20 mouse cellular contexts compared by ENCODE assay signal in genomic region chr2:103578663-103579213, GRCm38 (mm10). TPM values are rescaled to one million over a fixed set of nuclear protein-coding genes. Genes with fewer than 3 reads are reported as not detected.
DNase-seq lines count a peak whose midpoint lies in the region; ATAC-seq and TF ChIP-seq lines count a peak whose summit lies in the region.
"Had no signal": no experiment of that assay in that cellular context is flagged by ENCODE, and none has a peak within 500 bp of the region (broad histone marks: within the 10 kb centered on the region; RNA-seq: fewer than 3 reads in every experiment).

No protein-coding gene starts in this region.

- peak overlapping the region; percentile 72 for H3K27ac ChIP-seq in heart, embryonic 10.5 days
- 0 out of 2 replicates have a peak overlapping the region, but pooled peaks have one; percentile 42 for H3K27ac ChIP-seq in limb, embryonic 12.5 days
- no peak overlapping the region for H3K27ac ChIP-seq in limb, embryonic 10.5 days
- H3K27ac ChIP-seq in heart, postnatal 0 days (ENCODE audit: low read depth), result peak overlapping the region; percentile 91
- peak overlapping the region; percentile 60; the same call in 1 of the 2 replicates for H3K27ac ChIP-seq in liver, embryonic 16.5 days (ENCODE audit: low read length)
- H3K27ac ChIP-seq: hindbrain, embryonic 15.5 days; intestine, embryonic 15.5 days; left cerebral cortex, adult 2 months; midbrain, embryonic 15.5 days; neural tube, embryonic 15.5 days had no signal

- no peak for ATAC-seq in limb, embryonic 12.5 days (ENCODE audit: insufficient number of reproducible peaks, insufficient read depth, low FRiP score, low TSS enrichment, low read depth)
- no peak for ATAC-seq in heart, postnatal 0 days (ENCODE audit: insufficient read depth, low read depth)
- ATAC-seq in liver, embryonic 16.5 days (ENCODE audit: low read depth), result peak; percentile 59
- ATAC-seq: intestine, embryonic 15.5 days; midbrain, embryonic 15.5 days had no signal

- H3K9ac ChIP-seq in limb, embryonic 12.5 days (replicated peaks), result no peak overlapping the region
- H3K9ac ChIP-seq in heart, postnatal 0 days (replicated peaks; ENCODE audit: low read depth, low read length), result no peak overlapping the region
- H3K9ac ChIP-seq in liver, embryonic 16.5 days (ENCODE audit: low read depth, low read length), result no peak overlapping the region
- H3K9ac ChIP-seq: hindbrain, embryonic 15.5 days; intestine, embryonic 15.5 days; midbrain, embryonic 15.5 days; neural tube, embryonic 15.5 days had no signal

- no peaks in the 10 kb centered on the region for H3K36me3 ChIP-seq in heart, embryonic 10.5 days
- H3K36me3 ChIP-seq in limb, embryonic 12.5 days, result no peaks in the 10 kb centered on the region
- no peaks in the 10 kb centered on the region for H3K36me3 ChIP-seq in limb, embryonic 10.5 days
- H3K36me3 ChIP-seq in heart, postnatal 0 days (replicated peaks; ENCODE audit: control insufficient read depth, insufficient read depth, low read length), result no peaks in the 10 kb centered on the region
- H3K36me3 ChIP-seq in liver, embryonic 16.5 days (ENCODE audit: control insufficient read depth, insufficient read depth), result no peaks in the 10 kb centered on the region
- H3K36me3 ChIP-seq: hindbrain, embryonic 15.5 days; intestine, embryonic 15.5 days; midbrain, embryonic 15.5 days; neural tube, embryonic 15.5 days had no signal

- no peak for TF ChIP-seq CTCF in heart, postnatal 0 days (IDR thresholded peaks at IDR 0.05; ENCODE audit: low read depth)

- no peaks in the 10 kb centered on the region for H3K27me3 ChIP-seq in heart, embryonic 10.5 days (ENCODE audit: insufficient read depth, poor library complexity, severe bottlenecking)
- no peaks in the 10 kb centered on the region for H3K27me3 ChIP-seq in limb, embryonic 12.5 days
- no peaks in the 10 kb centered on the region for H3K27me3 ChIP-seq in limb, embryonic 10.5 days (ENCODE audit: low read depth, poor library complexity, severe bottlenecking)
- no peaks in the 10 kb centered on the region for H3K27me3 ChIP-seq in heart, postnatal 0 days (ENCODE audit: control insufficient read depth, insufficient read depth, low read length)
- H3K27me3 ChIP-seq in liver, embryonic 16.5 days (ENCODE audit: control insufficient read depth, insufficient read depth, low read depth, low read length), result no peaks in the 10 kb centered on the region
- H3K27me3 ChIP-seq: hindbrain, embryonic 15.5 days; intestine, embryonic 15.5 days; midbrain, embryonic 15.5 days; neural tube, embryonic 15.5 days had no signal

- H3K9me3 ChIP-seq in heart, embryonic 10.5 days, result no peaks in the 10 kb centered on the region
- H3K9me3 ChIP-seq in limb, embryonic 12.5 days, result no peaks in the 10 kb centered on the region
- no peaks in the 10 kb centered on the region for H3K9me3 ChIP-seq in limb, embryonic 10.5 days (replicated peaks)
- H3K9me3 ChIP-seq in heart, postnatal 0 days (replicated peaks; ENCODE audit: control insufficient read depth, low read length), result no peaks in the 10 kb centered on the region
- no peaks in the 10 kb centered on the region for H3K9me3 ChIP-seq in liver, embryonic 16.5 days (replicated peaks; ENCODE audit: control insufficient read depth, low read length)
- H3K9me3 ChIP-seq: hindbrain, embryonic 15.5 days; intestine, embryonic 15.5 days; midbrain, embryonic 15.5 days; neural tube, embryonic 15.5 days had no signal

- H3K4me2 ChIP-seq in limb, embryonic 12.5 days, result no peak overlapping the region
- H3K4me2 ChIP-seq in heart, postnatal 0 days (ENCODE audit: low read depth, low read length), result no peak overlapping the region
- no peak overlapping the region; the same call in 1 of the 2 replicates for H3K4me2 ChIP-seq in liver, embryonic 16.5 days (ENCODE audit: low read depth, low read length)
- H3K4me2 ChIP-seq: hindbrain, embryonic 15.5 days; intestine, embryonic 15.5 days; midbrain, embryonic 15.5 days; neural tube, embryonic 15.5 days had no signal

- H3K4me1 ChIP-seq in heart, embryonic 10.5 days, result peaks cover 89% of the 10 kb centered on the region
- peaks cover 54% of the 10 kb centered on the region for H3K4me1 ChIP-seq in limb, embryonic 12.5 days (replicated peaks)
- peaks cover 50% of the 10 kb centered on the region for H3K4me1 ChIP-seq in limb, embryonic 10.5 days
- peaks cover 80% of the 10 kb centered on the region for H3K4me1 ChIP-seq in heart, postnatal 0 days (ENCODE audit: control insufficient read depth, insufficient read depth)
- H3K4me1 ChIP-seq in liver, embryonic 16.5 days (ENCODE audit: control insufficient read depth, low read depth, low read length), result peaks cover 27% of the 10 kb centered on the region
- H3K4me1 ChIP-seq: midbrain, embryonic 15.5 days had no signal

- 90% methylated on average over 10 of the region's 10 CpGs for WGBS in heart, embryonic 10.5 days
- 97% methylated on average over 10 of the region's 10 CpGs for WGBS in limb, embryonic 12.5 days
- 96% methylated on average over 10 of the region's 10 CpGs for WGBS in limb, embryonic 10.5 days
- 87% methylated on average over 10 of the region's 10 CpGs for WGBS in heart, postnatal 0 days
- 63% methylated on average over 10 of the region's 10 CpGs for WGBS in liver, embryonic 16.5 days (ENCODE audit: insufficient replicate concordance)

- no peak for TF ChIP-seq EP300 in heart, postnatal 0 days (IDR thresholded peaks at IDR 0.05; ENCODE audit: low read depth)

- DNase-seq in heart, embryonic 10.5 days (ENCODE audit: low spot score), result no peak
- DNase-seq in heart, adult 18-20 months, result no peak
- no peak for DNase-seq in limb, embryonic 10.5 days (ENCODE audit: low spot score)
- no peak for DNase-seq in heart, postnatal 0 days (ENCODE audit: low spot score)
- no peak for DNase-seq in kidney, postnatal 14 days
- DNase-seq in testis, postnatal 10 days (ENCODE audit: low spot score), result no peak
- DNase-seq: cerebellum, adult 2 months; cerebellum, postnatal 36 days; kidney, adult 9 months; kidney, postnatal 36 days; layer of hippocampus, adult 9-11 months; left cerebral cortex, postnatal 4 days; lung, postnatal 10 days had no signal

- 0 out of 2 replicates have a peak overlapping the region, but pooled peaks have one; percentile 12 for H3K4me3 ChIP-seq in heart, embryonic 10.5 days
- no peak overlapping the region for H3K4me3 ChIP-seq in limb, embryonic 12.5 days (replicated peaks)
- H3K4me3 ChIP-seq in limb, embryonic 10.5 days, result no peak overlapping the region
- H3K4me3 ChIP-seq in heart, postnatal 0 days (ENCODE audit: low read depth, low read length), result no peak overlapping the region
- H3K4me3 ChIP-seq in liver, embryonic 16.5 days (ENCODE audit: low read depth, low read length), result no peak overlapping the region
- H3K4me3 ChIP-seq: hindbrain, embryonic 15.5 days; intestine, embryonic 15.5 days; left cerebral cortex, adult 2 months; midbrain, embryonic 15.5 days; neural tube, embryonic 15.5 days had no signal

RNA-seq across cellular contexts. Expression of gene Abtb2, which starts 12.6 kb away (rescaled TPM):
- polyA plus RNA-seq in heart, embryonic 10.5 days (2016; fragmentation: Nextera tagmentation; extraction: Ambion mirVana), result 19.0 and 33.2 TPM in 2 replicates
- 10 to 100 TPM; 22.1 to 26.7 TPM for total RNA-seq in heart, adult 18-20 months (2021)
- polyA plus RNA-seq in limb, embryonic 12.5 days (2016; fragmentation: Nextera tagmentation; extraction: Ambion mirVana), result 19.6 and 21.5 TPM in 2 replicates
- 14.2 and 17.6 TPM in 2 replicates for polyA plus RNA-seq in limb, embryonic 10.5 days (2016; fragmentation: Nextera tagmentation; extraction: Ambion mirVana)
- total RNA-seq in heart, postnatal 0 days (2014; rRNA removed; ENCODE audit: low replicate concordance), result 45.9 and 53.4 TPM in 2 replicates
- 12.3 and 12.6 TPM in 2 replicates for polyA plus RNA-seq in heart, postnatal 0 days (2015; fragmentation: Nextera tagmentation; extraction: Ambion mirVana)
- polyA plus RNA-seq in liver, embryonic 16.5 days (2015; fragmentation: Nextera tagmentation; extraction: Ambion mirVana), result 2.5 and 3.3 TPM in 2 replicates
